Mouse (Mus musculus) T-cell, adult 2 months (primary cell): ENCODE data around the gene Pigo.
A peak's percentile ranks its signal among the peaks of the same experiment; 100 is the strongest.
"Not testable (repeated sequence)": the region's sequence is repeated elsewhere in the genome, so short reads cannot be mapped to it uniquely, and the experiment has no call there.

ENCODE experiments used
- DNase-seq: peaks from one replicate; pipeline ENCODE4 v3.0.0; 2022; ENCODE audit warnings: low spot score

The Pigo gene

GRCm38 (mm10) chr4:43001272-43001671 is 24.3 kb downstream of the Pigo start:
- DNase-seq = no peak

GRCm38 (mm10) chr4:43000141-43000986 is 25.3 kb downstream of the Pigo start, which contains the start of gene Vcp:
TSS of gene Vcp (minus strand) at chr4:43000507.
- DNase-seq = peak; percentile 98

- peak; percentile 64 for DNase-seq
Observed at GRCm38 (mm10) chr4:42999451-43000140, 26.0 kb downstream of the Pigo start.

GRCm38 (mm10) chr4:42998022-42998421 is 27.6 kb downstream of the Pigo start:
- DNase-seq = no peak

- DNase-seq = no peak
Observed at GRCm38 (mm10) chr4:42988296-42988695, 37.3 kb downstream of the Pigo start.

GRCm38 (mm10) chr4:42980467-42980866 is 45.2 kb downstream of the Pigo start:
- not testable (repeated sequence) for DNase-seq

GRCm38 (mm10) chr4:42978062-42978461 is 47.6 kb downstream of the Pigo start:
- no peak for DNase-seq

GRCm38 (mm10) chr4:42973868-42974267 is 51.8 kb downstream of the Pigo start:
- no peak for DNase-seq

- no peak for DNase-seq
Observed at GRCm38 (mm10) chr4:42972952-42973351, 52.7 kb downstream of the Pigo start.

- DNase-seq = no peak
Observed at GRCm38 (mm10) chr4:42969304-42969703, 56.3 kb downstream of the Pigo start, which contains the start of gene 1700022I11Rik. TSS of gene 1700022I11Rik (plus strand) at chr4:42969604.
